ENCODE assay signal across 8 mouse cellular contexts in the genomic region with DNA sequence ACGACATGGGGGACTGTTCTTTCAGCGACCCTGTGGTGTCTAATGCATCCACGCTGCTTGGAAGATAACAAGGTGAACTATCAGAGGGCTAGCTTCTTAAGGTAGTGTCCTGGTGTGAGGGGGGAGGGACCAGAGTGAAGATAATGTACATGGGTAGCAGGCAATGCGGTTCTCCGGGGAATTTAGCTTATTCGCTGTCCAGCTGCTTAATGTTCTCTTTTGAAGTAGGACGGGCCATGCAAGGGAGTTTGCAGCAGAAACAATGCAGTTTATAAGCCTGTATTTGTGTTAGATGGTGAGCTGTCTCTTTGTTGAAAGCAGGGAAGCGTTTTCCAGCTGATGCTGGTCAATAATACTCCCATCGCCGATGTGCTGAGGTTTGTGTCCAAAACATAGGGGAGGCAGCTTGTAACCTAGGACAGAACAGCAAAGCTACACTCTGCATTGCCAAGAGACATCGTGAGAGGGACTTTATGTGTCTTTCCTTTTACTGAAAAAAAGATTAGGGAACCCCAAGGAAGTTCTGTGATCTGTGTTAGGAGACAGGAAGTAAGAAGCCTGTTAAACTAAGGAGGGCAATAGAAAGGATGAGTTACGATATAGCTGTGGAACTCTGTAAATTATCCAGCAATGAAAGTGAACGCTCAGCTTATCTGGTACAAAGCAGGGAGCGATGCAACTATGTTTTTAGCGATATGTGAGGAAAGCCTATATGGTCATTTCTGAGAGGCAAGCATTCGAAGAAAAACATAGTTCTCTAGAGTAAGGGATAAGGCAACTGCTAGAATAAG. TPM values are rescaled to one million over a fixed set of nuclear protein-coding genes. Genes with fewer than 3 reads are reported as not detected.
A peak's percentile ranks its signal among the peaks of the same experiment; 100 is the strongest.
DNase-seq lines count a peak whose midpoint lies in the region; ATAC-seq and TF ChIP-seq lines count a peak whose summit lies in the region.
"Had no signal": no experiment of that assay in that cellular context is flagged by ENCODE, and none has a peak within 500 bp of the region (broad histone marks: within the 10 kb centered on the region; RNA-seq: fewer than 3 reads in every experiment).

No protein-coding gene starts in this region.

- H3K27me3 ChIP-seq in hindbrain, embryonic 15.5 days, result no peaks in the 10 kb centered on the region
- H3K27me3 ChIP-seq in neural tube, embryonic 12.5 days (replicated peaks), result no peaks in the 10 kb centered on the region
- H3K27me3 ChIP-seq in thymus, adult 2 months (ENCODE audit: control insufficient read depth, insufficient read depth, low read length), result no peaks in the 10 kb centered on the region
- H3K27me3 ChIP-seq: liver, embryonic 13.5 days had no signal

- H3K9ac ChIP-seq in hindbrain, embryonic 15.5 days, result peak overlapping the region; percentile 47
- H3K9ac ChIP-seq in neural tube, embryonic 12.5 days, result peak overlapping the region; percentile 36; the same call in 1 of the 2 replicates
- H3K9ac ChIP-seq: liver, embryonic 13.5 days had no signal

- WGBS in hindbrain, embryonic 15.5 days, result 12% methylated on average over 16 of the region's 16 CpGs
- WGBS in neural tube, embryonic 12.5 days, result 13% methylated on average over 16 of the region's 16 CpGs
- WGBS in thymus, adult 2 months, result 26% methylated on average over 16 of the region's 16 CpGs

- peak; percentile 79 for ATAC-seq in hindbrain, embryonic 15.5 days (ENCODE audit: low FRiP score, low read depth)
- ATAC-seq in neural tube, embryonic 12.5 days (ENCODE audit: low FRiP score, low read depth), result peak; percentile 27; the same call in 1 of the 2 replicates

- H3K4me3 ChIP-seq in hindbrain, embryonic 15.5 days, result peak overlapping the region; percentile 61
- H3K4me3 ChIP-seq in neural tube, embryonic 12.5 days, result peak overlapping the region; percentile 24
- H3K4me3 ChIP-seq in thymus, adult 2 months (ENCODE audit: control insufficient read depth, insufficient read depth, low read length), result no peak overlapping the region
- H3K4me3 ChIP-seq: liver, embryonic 13.5 days had no signal

- peak overlapping the region; percentile 87 for H3K4me2 ChIP-seq in hindbrain, embryonic 15.5 days
- H3K4me2 ChIP-seq in neural tube, embryonic 12.5 days (replicated peaks), result peak overlapping the region; percentile 73
- H3K4me2 ChIP-seq: liver, embryonic 13.5 days had no signal

- H3K27ac ChIP-seq in hindbrain, embryonic 15.5 days (replicated peaks), result peak overlapping the region; percentile 63
- H3K27ac ChIP-seq in neural tube, embryonic 12.5 days, result no peak overlapping the region
- H3K27ac ChIP-seq in thymus, adult 2 months (ENCODE audit: control insufficient read depth, insufficient read depth, low read length), result no peak overlapping the region
- H3K27ac ChIP-seq: liver, embryonic 13.5 days had no signal

- peak; percentile 13 for DNase-seq in right cerebral cortex, adult 18-20 months
- no peak for DNase-seq in right cerebral cortex, postnatal 10 days (ENCODE audit: low spot score in 2 of 2)
- DNase-seq in embryo, embryonic 10.5 days (ENCODE audit: low spot score), result peak; percentile 59
- no peak for DNase-seq in thymus, postnatal 14 days
- no peak for DNase-seq in thymus, adult 2 months
- DNase-seq: liver, embryonic 13.5 days had no signal

- H3K36me3 ChIP-seq in hindbrain, embryonic 15.5 days, result no peaks in the 10 kb centered on the region
- H3K36me3 ChIP-seq in neural tube, embryonic 12.5 days, result no peaks in the 10 kb centered on the region
- no peaks in the 10 kb centered on the region for H3K36me3 ChIP-seq in thymus, adult 2 months (ENCODE audit: control insufficient read depth, insufficient read depth, low read length)
- H3K36me3 ChIP-seq: liver, embryonic 13.5 days had no signal

- TF ChIP-seq CTCF in thymus, adult 2 months (IDR thresholded peaks at IDR 0.05; ENCODE audit: borderline replicate concordance, control insufficient read depth, extremely low read depth, insufficient read depth, low read length, poor library complexity), result no peak

- no peak for TF ChIP-seq POLR2A in thymus, adult 2 months (IDR thresholded peaks at IDR 0.05; ENCODE audit: control insufficient read depth, extremely low read depth, insufficient read depth, low read length, poor library complexity)

- no peaks in the 10 kb centered on the region; the same call in 1 of the 2 replicates for H3K4me1 ChIP-seq in hindbrain, embryonic 15.5 days (replicated peaks)
- H3K4me1 ChIP-seq in neural tube, embryonic 12.5 days, result no peaks in the 10 kb centered on the region
- H3K4me1 ChIP-seq in thymus, adult 2 months (replicated peaks; ENCODE audit: control insufficient read depth, insufficient read depth, low read length), result no peaks in the 10 kb centered on the region
- H3K4me1 ChIP-seq: liver, embryonic 13.5 days had no signal

- H3K9me3 ChIP-seq in hindbrain, embryonic 15.5 days, result no peaks in the 10 kb centered on the region
- H3K9me3 ChIP-seq in neural tube, embryonic 12.5 days, result no peaks in the 10 kb centered on the region
- H3K9me3 ChIP-seq: liver, embryonic 13.5 days had no signal

RNA-seq across cellular contexts. Expression of gene Olfm3, which starts 0.9 kb away (rescaled TPM):
- polyA plus RNA-seq in hindbrain, embryonic 15.5 days (2015; fragmentation: Nextera tagmentation; extraction: Ambion mirVana), result 17.5 and 18.9 TPM in 2 replicates
- polyA plus RNA-seq in neural tube, embryonic 12.5 days (2016; fragmentation: Nextera tagmentation; extraction: Ambion mirVana), result 3.3 and 3.9 TPM in 2 replicates
- polyA plus RNA-seq in thymus, adult 2 months (2012; rRNA removed), result 0.04 and 0.07 TPM in 2 replicates
- polyA plus RNA-seq: liver, embryonic 13.5 days had no signal

Comparison
In these comparisons a context has a peak if more than half of its experiments do, and no peak if none do; other contexts are left out.
1. DNase-seq: peak in right cerebral cortex, adult 18-20 months (single experiment) and embryo, embryonic 10.5 days (single experiment); none in right cerebral cortex, postnatal 10 days (0 of 2), thymus, postnatal 14 days (single experiment) and thymus, adult 2 months (single experiment).